Mouse (Mus musculus) monocyte, adult 5-6 weeks (primary cell): ENCODE data around the gene Gm6525. TPM values are rescaled to one million over a fixed set of nuclear protein-coding genes. Genes with fewer than 3 reads are reported as not detected.
A peak's percentile ranks its signal among the peaks of the same experiment; 100 is the strongest.

Experiments
- ATAC-seq: fragments of 153-309, 156-312 bp; replicated peaks from 2 replicates; pipeline ENCODE4 v1.8.0; 2017; ENCODE audit warnings: mild to moderate bottlenecking; ENCODE audit not compliant: low TSS enrichment, insufficient number of reproducible peaks, severe bottlenecking, poor library complexity, low FRiP score
- total RNA-seq: library from RNA; stranded (forward); fragments of 200-1000, 200-491, 200-594 nt; gene quantifications from 3 replicates; pipeline ENCODE4 v1.2.3, GENCODE M21; 2017

Gm6525 gene
- total RNA-seq, 1 experiment from 2014 or later, result not detected

DNA sequence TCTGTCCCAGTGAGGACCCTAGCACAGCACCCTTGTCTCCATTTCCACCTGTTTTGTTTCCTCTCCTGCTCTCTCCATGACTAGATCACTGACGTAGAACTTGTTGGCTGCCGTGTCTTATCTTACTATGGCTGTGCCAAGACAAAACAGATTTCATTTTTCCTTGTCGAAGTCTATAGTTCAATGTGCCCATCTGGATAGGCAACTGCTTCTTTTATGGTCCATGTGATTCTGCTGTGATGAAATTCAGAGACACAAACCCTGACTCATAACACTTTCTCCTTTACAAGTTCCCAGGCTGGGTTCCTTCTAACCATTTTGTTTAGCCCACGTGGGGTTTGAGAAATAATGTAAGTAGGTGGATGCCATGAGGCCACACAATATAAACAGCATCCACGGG is 7.8 kb upstream of the Gm6525 start:
- ATAC-seq, result no peak

DNA sequence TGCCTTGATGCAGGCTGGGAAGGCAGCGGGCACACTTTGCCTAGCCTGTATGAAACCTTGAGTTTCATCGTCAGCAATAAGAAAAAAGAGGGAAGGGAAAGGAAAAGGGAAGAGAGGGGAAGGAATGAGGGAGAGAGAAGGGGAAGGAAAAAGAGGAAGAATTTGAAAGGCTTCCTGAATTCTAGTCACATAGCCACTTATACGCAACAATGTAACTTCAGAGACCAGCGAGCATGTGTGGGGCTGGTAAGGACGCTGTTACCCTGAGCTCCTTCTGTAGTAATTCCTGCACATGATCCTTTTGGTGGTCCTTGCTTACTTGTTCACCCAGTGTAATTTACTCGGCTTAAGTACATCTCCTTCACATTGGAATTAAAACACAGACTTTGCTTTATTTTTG is 5.0 kb upstream of the Gm6525 start:
- no peak for ATAC-seq

DNA sequence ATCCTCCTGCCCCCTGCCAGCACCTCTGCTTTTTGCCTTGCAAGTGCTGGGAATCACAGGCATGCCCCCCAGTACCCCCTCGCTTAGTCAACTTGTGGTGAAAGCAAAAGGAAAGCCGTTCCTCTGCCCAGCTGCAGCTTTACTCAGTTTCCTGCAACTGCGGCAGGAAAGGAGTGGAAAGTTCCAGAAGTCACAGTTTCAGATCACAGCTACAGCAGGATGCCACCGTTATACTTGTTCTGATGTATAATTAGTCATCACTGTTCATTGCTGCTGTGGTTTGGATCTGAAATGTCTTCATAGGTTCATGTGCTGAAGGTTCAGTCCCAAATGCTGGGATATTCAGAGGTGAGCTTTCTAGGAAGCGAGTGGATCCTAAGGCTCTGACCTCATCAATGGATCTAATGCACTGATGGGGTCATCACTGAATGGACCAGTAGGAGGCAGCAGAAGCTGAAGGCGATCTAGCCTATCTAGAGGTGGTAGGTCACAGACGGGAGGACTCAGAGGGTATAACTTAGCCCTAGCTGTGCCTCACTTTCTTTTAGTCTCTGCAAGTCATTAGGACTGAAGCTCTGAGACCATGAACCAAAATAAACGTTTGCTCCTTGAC is 4.4 kb upstream of the Gm6525 start:
- no peak for ATAC-seq

DNA sequence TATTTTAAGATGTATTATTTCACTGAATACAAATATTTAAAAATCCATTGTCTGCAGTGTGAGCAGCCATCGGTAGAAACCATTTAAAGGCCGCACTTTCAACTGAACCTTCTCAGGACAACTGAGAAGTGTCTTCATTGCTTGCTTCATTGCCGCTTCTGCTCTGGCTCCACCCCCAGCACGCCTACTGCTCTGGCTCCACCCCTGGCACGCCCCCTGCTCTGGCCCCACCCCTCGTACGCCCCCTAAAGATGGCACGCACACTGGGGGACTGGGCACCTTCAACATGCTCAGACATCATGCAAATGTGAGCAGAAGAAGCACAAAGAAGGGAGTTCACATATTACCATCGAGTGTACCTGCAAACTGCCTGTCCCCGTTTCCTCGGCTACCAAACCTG is 1.5 kb upstream of the Gm6525 start:
- no peak for ATAC-seq

DNA sequence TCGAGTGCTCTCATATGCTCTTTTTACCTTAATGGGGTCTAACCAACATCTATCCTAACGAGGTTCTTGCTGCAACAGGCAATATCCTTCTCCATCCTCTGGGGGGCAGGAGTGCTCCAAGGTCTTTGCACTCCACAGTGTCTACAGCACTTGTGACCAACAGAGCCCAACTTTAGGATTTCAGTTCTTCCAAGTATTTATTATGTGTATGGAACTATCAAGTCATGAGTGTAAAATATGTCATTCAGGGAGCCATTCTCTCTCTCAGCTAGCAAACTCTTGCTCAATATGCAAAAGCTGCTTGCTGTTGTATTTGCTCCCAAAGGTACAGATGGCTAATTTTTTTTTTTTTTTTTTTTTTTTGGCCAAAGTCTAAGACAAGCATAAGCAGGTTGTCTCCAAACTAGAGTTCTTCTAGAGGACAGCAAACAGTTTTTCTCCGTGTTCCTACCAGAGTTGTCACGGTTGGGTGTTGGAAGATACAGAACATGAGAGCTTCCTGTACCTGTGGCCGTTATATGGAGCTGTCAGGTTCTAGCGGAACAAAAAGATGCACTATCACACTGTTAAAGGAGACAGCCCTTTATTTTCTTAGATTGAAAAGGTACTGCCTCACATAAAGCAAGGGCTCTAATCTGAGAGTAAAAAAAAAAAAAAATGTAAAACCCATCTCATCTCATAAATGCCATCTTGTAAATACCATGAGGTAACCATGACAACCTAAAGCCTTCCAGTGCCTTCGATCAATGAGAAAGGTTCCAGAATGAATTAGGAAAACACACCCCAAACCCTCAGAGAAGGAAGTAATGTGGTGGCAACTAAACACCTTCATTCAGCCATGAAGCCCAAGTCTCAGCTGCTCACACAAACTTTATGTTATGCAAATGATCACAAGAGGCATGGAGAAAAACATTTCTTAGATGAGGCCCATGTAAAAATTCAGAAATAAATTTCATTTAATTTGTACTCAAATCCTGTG is 1.7 kb downstream of the Gm6525 start:
- peak; percentile 50; the same call in 1 of the 2 replicates for ATAC-seq

DNA sequence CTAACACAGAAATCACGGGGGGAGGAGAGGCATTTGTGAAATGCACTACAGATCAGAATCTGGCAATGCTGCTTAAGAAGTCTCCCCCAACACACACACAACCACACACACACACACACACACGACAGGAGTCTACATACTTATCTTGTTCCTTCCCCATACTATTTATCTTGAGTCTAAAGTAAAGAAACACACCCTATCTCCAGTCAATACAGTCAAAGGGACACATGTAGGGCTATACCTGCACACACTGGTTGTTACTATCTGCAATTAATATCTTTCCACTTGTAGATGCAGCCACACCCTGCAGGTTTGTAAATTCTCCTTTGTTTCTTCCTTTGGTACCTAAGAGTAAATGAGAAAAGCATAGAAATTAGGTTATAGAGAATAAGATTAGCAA is 3.9 kb downstream of the Gm6525 start:
- ATAC-seq, result no peak

DNA sequence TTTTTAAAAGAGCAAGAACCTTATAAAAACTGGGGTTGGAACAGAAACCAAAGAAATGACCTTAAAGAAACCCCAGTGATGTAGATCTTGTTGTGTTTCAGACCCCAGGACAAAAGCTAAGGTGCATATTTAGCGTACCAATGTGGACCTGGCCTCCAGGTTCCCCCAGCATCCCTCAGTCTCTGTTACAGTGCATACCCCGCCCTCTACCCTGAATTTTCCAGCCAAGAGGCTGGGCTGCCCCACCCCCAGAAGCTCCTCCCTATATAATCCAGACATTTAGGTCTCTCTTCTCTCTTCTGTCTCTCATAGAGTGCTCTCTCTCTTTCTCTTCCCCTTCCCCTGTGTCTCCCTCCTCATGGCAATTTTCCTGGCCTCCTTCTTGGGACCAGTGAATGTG is 6.4 kb downstream of the Gm6525 start:
- no peak for ATAC-seq

DNA sequence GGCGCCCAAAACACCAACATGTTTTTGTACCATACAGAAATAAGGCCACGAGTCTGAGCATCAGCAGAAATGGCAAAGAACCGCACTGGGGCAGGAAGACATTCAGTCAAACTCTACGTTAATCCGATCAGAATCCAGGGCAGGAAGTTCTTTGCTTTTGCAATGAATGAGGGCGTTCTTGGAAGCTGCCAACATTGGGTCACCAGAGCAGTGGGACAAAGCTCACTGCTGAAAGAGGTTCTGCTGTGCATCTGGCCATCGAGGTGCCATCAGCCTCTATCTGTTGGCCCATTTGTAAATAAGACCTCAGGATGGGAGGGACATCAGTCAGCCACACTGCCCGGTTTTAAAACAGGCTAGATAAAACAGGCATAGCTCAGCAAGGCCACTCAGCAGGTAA is 7.2 kb downstream of the Gm6525 start:
- no peak for ATAC-seq

DNA sequence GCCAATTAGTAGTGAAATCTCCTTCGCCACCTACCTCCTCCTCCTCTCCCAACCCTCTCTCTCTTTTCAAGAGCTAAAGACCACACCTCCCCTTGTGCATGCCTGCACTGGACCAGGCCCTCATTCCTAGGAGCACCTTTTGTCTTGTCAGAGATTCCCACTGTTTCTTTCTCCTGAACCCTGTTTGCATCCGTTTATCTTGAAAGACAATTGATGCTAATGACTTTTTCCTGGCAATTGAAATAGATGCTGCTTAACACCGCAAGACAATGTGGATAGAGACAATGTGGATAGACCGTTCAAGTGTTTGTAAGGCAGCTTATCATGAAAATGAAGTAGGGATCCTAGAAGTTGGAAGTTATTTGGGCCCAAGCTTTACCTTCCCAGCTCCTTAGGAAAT is 7.8 kb downstream of the Gm6525 start:
- no peak for ATAC-seq

DNA sequence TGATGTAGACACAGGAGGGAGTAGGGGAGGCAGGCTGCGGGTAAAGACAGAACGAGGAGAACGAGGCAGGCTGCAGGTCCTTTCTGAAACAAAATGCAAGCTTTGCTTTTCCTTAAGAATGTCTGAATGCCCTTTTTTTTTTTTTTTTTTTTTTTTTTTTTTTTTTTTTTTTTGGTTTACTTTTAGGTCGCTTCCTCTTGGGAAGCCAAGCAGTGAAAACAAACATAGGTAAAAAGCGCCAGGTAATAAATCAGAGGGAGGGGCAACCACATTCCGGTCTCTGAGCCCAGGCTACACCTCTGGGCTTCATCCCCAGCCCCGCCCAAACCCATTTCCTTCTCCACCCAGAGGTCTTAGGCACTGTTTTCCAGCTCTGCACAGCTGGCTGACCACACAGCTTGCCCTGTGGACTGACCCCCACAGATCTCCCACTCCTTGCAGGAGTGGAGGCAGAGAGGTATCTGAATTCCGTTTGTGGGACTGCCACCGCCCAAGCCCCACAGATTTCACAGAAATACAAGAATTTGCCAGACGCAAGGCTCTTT is 15.8 kb downstream of the Gm6525 start:
- ATAC-seq, result no peak

DNA sequence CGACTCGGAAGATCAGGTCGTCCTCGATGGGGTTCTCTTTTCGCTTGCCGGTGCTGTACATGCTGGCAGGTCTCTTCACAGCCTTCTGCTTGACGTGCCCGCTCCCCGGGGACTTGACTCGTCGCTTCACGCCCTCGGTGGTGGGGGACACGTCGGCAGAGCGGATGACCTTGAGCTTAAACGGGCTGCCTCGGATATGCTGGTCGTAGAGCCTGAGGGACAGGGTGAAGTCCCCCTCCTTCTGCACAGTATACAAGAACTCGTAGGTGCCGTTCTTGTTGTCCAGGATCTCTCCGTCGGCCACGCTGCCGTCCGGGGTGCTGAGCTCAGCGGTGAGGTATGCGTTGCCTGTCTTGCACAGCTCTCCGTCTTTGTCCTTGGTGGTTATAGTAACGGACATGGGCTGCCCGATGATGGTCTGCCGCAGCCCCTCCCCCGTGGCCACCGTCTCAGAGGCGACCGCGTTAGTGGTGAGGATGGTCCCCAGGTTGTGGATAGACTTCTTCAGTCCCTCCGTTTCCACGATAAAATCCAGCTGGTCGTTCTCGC is 16.7 kb downstream of the Gm6525 start:
- ATAC-seq, result 0 out of 2 replicates have a peak, but pooled peaks have one; percentile 31

DNA sequence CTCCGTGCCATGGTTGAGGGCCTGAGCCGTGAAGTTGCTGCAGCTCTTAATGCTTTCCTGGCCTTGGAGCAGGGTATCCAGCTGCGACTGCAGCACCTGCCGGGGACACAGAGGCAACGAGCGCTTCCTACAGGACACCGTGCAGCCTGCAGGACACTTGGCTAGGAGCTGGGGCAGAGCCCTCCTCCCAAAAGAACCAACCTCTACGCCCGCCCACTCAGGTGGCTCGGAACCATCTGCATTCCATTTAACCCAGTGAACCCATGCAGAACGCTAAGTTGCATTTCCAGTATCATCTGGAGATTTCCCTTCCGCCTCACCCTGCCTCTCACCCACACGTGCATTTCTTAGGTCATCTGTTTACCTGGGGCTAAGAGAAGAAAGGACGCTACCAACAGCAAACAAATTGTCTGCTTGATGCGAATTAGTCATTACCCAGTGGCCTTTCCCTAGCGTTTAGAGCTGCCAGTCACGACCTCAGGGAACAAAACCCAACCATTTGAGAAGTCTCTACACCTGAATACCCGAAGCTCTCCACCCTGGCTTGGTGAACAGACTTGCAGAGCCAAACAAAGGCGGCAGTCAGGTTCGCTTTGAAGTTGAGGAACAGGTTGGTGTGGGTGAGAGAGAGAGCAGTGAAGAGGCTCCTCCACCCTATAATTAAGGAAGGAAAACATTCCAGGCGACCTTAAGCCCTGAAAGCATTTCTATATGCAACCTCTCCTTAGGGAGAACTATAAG is 17.4 kb downstream of the Gm6525 start:
- 0 out of 2 replicates have a peak, but pooled peaks have one; percentile 29 for ATAC-seq

DNA sequence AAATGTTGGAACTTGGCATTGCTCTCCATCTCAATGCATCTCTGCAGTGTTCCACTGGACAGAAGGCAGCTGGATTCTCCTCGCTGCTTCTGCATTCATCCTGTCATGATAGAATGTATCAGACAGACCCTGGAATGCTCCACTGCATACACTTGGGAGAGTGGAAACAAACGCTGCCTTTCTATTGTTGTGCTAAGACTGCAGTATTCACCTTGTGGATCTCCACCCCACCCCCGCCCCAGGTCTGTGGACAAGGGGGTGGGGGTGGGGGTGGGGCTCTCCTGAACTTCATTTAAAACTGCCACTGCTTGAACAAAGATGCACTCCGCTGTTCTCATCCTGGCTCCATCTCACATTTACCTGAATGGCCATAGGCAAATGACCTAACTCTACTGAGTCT is 20.0 kb downstream of the Gm6525 start:
- ATAC-seq, result no peak

DNA sequence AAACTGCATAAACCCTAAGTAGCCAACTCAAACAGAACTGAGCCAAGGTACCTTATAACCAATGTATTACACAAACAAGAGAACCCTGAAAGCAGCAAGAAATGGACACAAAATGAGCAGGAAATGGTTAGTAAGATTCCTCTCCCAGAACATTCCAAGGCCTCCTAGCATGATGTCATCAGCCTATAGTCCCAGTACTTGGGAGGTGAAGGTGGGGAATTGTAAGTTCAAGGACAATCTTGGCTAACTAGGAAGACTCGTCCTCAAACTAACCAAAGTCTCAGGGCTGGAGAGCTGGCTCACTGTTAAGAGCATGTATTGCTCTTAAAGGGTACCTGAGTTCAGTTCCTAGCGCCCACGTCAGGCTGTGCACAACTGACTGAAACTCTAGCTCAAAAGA is 24.3 kb downstream of the Gm6525 start:
- no peak for ATAC-seq

DNA sequence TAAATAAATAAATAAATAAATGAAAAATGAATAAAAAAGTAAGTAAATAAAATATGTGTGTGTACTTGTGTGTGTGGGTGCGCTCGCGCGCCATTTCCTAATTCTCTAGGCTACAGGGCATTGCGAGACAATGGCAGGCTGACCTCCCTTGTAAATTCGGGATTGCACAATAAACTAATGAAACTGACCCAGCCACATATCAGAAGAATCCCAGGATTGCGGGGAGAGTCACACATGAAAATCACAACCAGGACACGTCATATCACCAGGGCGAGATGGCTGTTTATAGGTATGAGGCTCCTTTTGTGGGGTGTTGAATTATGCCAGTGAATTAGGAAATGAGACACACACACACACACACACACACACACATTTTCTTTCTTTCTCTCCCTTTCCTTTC is 25.6 kb downstream of the Gm6525 start:
- ATAC-seq, result no peak

DNA sequence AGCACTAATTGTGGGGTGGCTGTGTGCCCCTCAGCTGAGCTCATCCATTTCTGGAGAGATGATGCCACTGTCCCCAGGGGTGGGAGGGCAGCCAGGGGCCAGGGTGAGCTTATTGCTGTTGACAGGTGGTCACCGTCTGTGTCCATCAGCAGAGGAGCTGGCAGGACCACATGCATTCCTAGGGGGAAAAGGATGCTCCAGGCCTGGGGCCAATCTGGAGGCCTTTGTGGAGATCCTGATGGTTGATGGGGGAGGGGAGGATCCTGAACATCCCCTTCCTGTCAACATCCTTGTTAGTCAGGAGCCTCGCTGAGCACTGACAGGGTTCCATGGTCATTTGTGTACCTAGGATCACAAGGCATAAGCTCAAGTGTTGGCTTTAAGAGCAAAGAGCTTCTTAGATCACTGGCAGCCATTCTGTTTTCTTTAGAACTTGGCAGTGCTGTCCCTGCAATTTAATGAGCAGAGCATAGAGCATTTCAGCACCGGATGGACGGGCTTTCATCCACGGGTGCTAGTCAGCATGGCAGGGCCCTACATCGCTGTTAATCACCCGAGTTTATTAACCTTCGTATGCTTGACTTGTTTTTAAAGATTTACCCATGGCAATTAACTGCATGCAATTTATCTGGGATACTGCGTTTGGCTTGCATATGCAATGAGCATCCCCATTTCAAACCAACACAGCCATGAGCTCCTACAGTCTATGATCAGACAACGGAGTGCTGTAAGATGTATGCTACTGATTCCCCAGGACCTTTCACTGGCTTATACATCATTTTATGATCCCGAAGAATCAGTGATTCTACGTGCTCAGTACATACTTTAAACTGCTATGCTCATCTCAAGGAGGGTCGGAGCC is 26.9 kb downstream of the Gm6525 start:
- no peak for ATAC-seq

DNA sequence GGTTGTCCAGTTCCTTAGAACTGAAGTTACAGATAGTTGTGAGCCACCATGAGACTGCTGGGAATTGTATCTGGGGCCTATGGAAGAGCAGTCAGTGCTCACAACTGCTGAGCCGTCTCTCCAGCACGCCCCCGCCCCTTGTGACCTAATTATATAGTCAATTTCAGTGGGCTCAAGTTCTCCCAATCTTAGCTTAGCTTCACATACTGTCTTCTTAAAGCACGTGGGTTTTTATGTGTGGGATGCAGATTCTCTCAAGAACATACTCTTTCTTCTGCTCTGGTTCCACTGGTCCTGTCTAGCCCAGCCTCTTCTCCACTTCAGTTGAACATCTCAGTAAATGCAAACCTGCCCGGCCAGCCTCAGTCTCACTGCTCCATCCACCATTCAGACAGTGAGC is 30.7 kb downstream of the Gm6525 start:
- no peak for ATAC-seq

DNA sequence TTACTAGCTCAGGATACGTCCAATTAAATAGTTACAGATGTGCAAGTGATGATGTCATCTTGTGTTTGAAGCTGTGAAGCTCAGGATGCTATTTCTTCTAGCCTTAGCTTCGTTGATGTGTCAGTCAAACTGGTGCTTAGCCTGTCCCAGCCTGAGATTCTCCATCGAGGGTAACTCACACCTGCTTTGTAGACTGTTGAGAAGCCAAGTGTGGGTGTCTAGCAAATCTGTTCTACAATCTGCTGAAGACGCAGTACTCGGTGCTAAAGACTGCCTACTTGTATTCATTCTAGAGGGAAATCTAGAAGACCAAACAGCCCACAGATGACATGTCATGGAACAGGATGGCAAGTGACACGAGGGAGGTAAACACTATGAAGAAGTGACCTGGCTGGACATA is 31.7 kb downstream of the Gm6525 start:
- no peak for ATAC-seq
